Mouse (Mus musculus) brown adipose tissue, adult 24 weeks (tissue): ENCODE data around the gene Top2a. TPM values are rescaled to one million over a fixed set of nuclear protein-coding genes. Genes with fewer than 3 reads are reported as not detected.

Experiments
- H3K27ac ChIP-seq: fragments of 200-500 bp; replicated peaks from 2 replicates; pipeline ENCODE4 v1.5.1; 2012; ENCODE audit warnings: low read depth, mild to moderate bottlenecking, low read length
- H3K4me1 ChIP-seq: fragments of 200-500 bp; 2 replicates; pipeline ENCODE4 v1.6.1; 2012; ENCODE audit warnings: low read length, mixed read lengths; ENCODE audit not compliant: control insufficient read depth, insufficient read depth, insufficient read length
- H3K4me3 ChIP-seq: fragments of 200-500 bp; 2 replicates; pipeline ENCODE4 v1.5.1; 2012; ENCODE audit warnings: low read depth, mild to moderate bottlenecking, low read length, moderate library complexity; ENCODE audit not compliant: insufficient read depth
- polyA plus RNA-seq: library from polyadenylated mRNA; stranded (reverse); fragments of >200 nt; gene quantifications from 2 replicates; pipeline ENCODE4 v1.2.4, GENCODE M21; 2012; ENCODE audit not compliant: missing spikeins, insufficient read depth, insufficient read length

Gene Top2a
- polyA plus RNA-seq, 1 experiment: 1.2 TPM

GRCm38 (mm10) chr11:98943741-98944461 is 80.1 kb downstream of the Top2a start:
- Histone ChIP-seq H3K4me3 (no peak overlapping the region), H3K4me1 (peaks cover 56% of the 10 kb centered on the region), H3K27ac (peak overlapping the region; percentile 89)

Other genes with a start within 250 kb of the Top2a start
- 78.3 and 90.9 TPM in 2 replicates for gene Nr1d1, start 248.9 kb downstream of the Top2a start, polyA plus RNA-seq
- 36.3 and 40.8 TPM in 2 replicates for gene Msl1, start 228.7 kb downstream of the Top2a start, polyA plus RNA-seq
- 9.2 and 16.9 TPM in 2 replicates for gene Casc3, start 219.3 kb downstream of the Top2a start, polyA plus RNA-seq
- gene Rapgefl1, start 187.4 kb downstream of the Top2a start, polyA plus RNA-seq: 0.40 TPM in 1 of 2 replicates, not detected in the other
- gene Wipf2, start 160.6 kb downstream of the Top2a start, polyA plus RNA-seq: 5.2 and 5.8 TPM in 2 replicates
- gene Cdc6, start 116.4 kb downstream of the Top2a start, polyA plus RNA-seq: 0.28 and 1.7 TPM in 2 replicates
- gene Rara, start 96.4 kb downstream of the Top2a start, polyA plus RNA-seq: 3.2 and 5.5 TPM in 2 replicates
- not detected in 2 replicates for gene Gjd3, start 41.2 kb downstream of the Top2a start, polyA plus RNA-seq
- gene Igfbp4, start 17.1 kb upstream of the Top2a start, polyA plus RNA-seq: 63.5 and 77.4 TPM in 2 replicates
- not detected in 2 replicates for gene Tns4, start 65.1 kb upstream of the Top2a start, polyA plus RNA-seq
- gene Ccr7, start 130.9 kb upstream of the Top2a start, polyA plus RNA-seq: not detected in 2 replicates
- gene Smarce1, start 206.8 kb upstream of the Top2a start, polyA plus RNA-seq: 36.8 and 51.0 TPM in 2 replicates
- 1.2 and 1.8 TPM in 2 replicates for gene Krt222, start 219.9 kb upstream of the Top2a start, polyA plus RNA-seq